Mouse (Mus musculus): ENCODE measurements around the gene Trmo.

DNA sequence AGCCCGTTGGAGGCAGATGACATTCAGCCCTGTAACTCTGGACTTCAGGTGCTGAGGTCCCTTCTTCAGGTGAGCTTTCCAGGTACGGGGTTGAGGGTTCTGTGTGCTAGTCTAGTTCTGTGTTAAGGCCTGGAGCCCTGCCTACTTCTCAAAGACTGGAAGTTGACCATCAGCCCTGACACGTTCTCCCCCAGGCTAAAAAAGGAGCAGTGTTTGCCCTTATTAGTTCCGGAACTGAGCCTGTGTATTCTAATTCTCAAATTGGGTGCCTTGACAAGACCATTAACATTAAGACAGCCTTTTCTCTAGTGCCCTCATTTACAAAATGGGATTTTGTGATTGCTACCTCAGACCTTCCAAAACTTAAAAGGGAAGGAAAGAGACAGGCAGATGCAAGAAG is 42.1 kb downstream of the Trmo start:
- TF ChIP-seq CTCF (IDR thresholded peaks at IDR 0.05) (no peak), EP300 (IDR thresholded peaks at IDR 0.05) (no peak)
